Mouse (Mus musculus) adrenal gland, postnatal 14 days (tissue): Measurements from ENCODE around the gene Gtf2i. TPM values are rescaled to one million over a fixed set of nuclear protein-coding genes. Genes with fewer than 3 reads are reported as not detected.

Experiments used
- DNase-seq: peaks from one replicate; pipeline ENCODE4 v3.0.0; 2021; ENCODE audit warnings: mixed read lengths
- microRNA-seq, 2 experiments: library from miRNA; unstranded; fragments of <30 nt; microRNA quantifications; one replicate each; pipeline ENCODE4 v1.2.0; 2021
- total RNA-seq: library from RNA; stranded (reverse); gene quantifications from 2 replicates; pipeline ENCODE4 v1.2.3, GENCODE M21; 2021

Gtf2i gene
- total RNA-seq, 1 experiment from 2014 or later = 231 TPM

DNA sequence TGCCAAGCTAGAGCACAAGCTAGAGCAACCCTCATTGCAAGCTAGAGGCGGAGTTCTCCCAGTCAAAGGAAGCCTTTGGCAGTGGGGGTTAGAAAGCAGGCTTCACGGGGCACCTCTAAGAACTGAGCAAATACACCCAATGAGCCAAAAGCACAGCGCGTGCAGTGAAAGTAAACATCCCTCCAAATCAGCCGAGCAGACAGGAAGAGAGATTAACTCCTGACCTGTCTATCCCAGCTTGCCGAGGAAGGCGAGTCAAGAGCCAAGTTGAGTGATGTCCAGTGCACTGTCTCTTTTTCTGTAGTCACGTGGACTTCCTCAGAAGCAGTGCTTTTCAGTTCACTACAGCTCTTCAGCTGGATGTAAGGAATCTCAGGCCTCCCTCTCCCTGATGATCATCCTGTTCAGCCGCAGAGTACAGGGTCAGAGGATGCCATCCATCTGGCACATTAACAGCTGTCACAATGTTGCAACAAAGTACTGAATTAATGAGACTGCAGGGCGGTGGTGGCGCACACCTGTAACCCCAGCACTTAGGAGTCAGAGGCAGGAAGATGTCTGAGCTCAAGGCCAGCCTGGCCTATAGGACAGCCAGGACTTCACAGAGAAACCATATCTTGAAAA is 104.5 kb downstream of the Gtf2i start:
- DNase-seq = no peak

DNA sequence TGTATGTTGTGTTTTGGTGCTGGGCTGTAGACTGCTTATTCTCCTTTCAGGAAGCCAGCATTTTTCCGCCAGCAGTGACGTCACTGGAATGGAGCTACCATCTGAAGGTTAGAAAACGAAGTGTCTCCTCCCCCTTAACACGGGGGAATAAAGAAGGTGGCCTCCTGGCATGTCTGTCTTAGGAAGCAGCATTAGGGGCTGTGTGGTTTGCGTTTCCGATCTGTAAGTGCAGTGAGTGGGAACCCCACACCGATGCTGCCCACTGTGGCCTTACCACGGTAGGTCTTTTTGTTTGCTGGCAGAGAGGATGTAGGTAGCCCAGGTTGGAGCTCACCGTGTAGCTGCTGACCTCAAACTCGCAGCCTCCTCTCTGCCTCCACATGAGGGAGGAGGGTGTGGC is 107.8 kb downstream of the Gtf2i start:
- DNase-seq = no peak

DNA sequence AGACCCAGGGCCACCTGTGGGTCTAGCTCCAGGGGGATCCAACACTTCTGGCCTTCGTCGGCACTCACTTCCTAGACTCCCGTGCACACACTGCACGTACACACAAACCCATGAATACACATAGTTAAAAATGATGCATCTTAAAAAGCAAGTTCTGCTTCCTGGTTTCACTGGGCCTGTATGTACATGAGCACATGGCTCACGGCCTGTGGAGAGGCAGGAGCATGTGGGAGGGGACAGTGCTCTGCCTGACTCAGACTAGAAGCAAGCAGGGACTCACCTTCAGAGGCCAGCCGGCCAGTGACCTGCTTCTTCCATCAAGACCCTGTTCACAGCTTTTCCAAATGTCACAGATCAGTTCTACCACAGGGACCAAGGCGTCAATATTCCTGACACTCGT is 120.9 kb downstream of the Gtf2i start:
- DNase-seq = no peak

DNA sequence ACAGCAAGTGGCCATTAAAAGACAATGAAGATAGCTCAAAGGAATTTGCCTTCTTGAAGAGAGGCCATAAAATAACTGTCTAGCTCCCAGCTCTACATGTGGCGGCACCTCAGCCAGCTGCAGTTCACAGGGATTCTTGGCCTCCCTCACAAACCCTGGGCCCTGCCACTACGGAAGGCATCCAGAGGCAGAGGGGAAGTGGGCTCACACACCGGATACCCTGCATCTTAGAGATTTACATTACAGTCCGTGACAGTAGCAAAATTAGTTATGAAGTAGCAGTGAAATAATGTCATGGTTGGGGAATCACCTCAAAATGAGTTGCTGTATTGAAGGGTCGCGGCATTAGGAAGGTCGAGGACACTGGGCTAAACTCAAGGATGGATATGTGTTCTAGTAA is 126.0 kb downstream of the Gtf2i start:
- no peak for DNase-seq

Small RNAs within 50 kb of the gene (microRNA-seq; reads per million reads assigned to microRNA genes)
- 0 reads per million in 2 experiments for gene Mir3965

Other genes with a start within 250 kb of the Gtf2i start
- 11.2 and 12.9 TPM in 2 replicates for gene Castor2, start 215.0 kb downstream of the Gtf2i start, total RNA-seq
- gene Rcc1l, start 138.0 kb downstream of the Gtf2i start, total RNA-seq = 27.6 and 27.7 TPM in 2 replicates
- 8.8 and 10.2 TPM in 2 replicates for gene Gtf2ird2, start 130.7 kb downstream of the Gtf2i start, total RNA-seq
- 8.1 and 12.4 TPM in 2 replicates for gene Ncf1, start 85.1 kb downstream of the Gtf2i start, total RNA-seq
- gene Gtf2ird1, start 142.0 kb upstream of the Gtf2i start, total RNA-seq = 61.7 and 69.6 TPM in 2 replicates
- 23.4 and 25.3 TPM in 2 replicates for gene Clip2, start 237.7 kb upstream of the Gtf2i start, total RNA-seq
- not detected in 2 replicates for gene Syna, start 245.4 kb upstream of the Gtf2i start, total RNA-seq